Mouse (Mus musculus) CH12.LX (cell line): Measurements from ENCODE around the gene Btbd2.

ENCODE experiments used
- CHD1 ChIP-seq: IDR thresholded peaks from 2 replicates; pipeline ENCODE4 v1.6.1; 2012; ENCODE audit warnings: low read depth, low read length, improper control_type of control experiment, inconsistent platforms
- CTCF ChIP-seq, 2 experiments: IDR thresholded peaks in 1 of 2; conservative IDR thresholded peaks in 1 of 2; 2 replicates each; pipeline ENCODE4 v1.5.1; 2011 to 2012; ENCODE audit warnings: low read depth in 2 of 2, low read length in 2 of 2, improper control_type of control experiment in 1 of 2, inconsistent platforms in 1 of 2, mild to moderate bottlenecking in 1 of 2, moderate library complexity in 1 of 2
- EP300 ChIP-seq: IDR thresholded peaks from 2 replicates; pipeline ENCODE4 v1.6.1; 2011; ENCODE audit warnings: low read length, improper control_type of control experiment
- HCFC1 ChIP-seq: IDR thresholded peaks from 2 replicates; pipeline ENCODE4 v1.6.1; 2012; ENCODE audit warnings: low read depth, mild to moderate bottlenecking, inconsistent platforms, low read length, improper control_type of control experiment
- POLR2AphosphoS2 ChIP-seq: IDR thresholded peaks from 2 replicates; pipeline ENCODE4 v1.6.1; 2011; ENCODE audit warnings: low read depth, low read length, improper control_type of control experiment
- TBP ChIP-seq: conservative IDR thresholded peaks from 2 replicates; pipeline ENCODE4 v1.6.1; 2011; ENCODE audit warnings: low read depth, low read length, improper control_type of control experiment
- USF1 ChIP-seq: IDR thresholded peaks from 2 replicates; pipeline ENCODE4 v1.6.1; 2014; ENCODE audit warnings: low read depth, mild to moderate bottlenecking, inconsistent platforms, low read length, improper control_type of control experiment

GRCm38 (mm10) chr10:80683647-80684046 lies 26.8 kb upstream of the Btbd2 start:
- TF ChIP-seq CTCF (conservative IDR thresholded peaks at IDR 0.05 in 1 of 2, IDR thresholded peaks at IDR 0.05 in 1 of 2; ENCODE audit: low read depth in 2 of 2, low read length in 2 of 2) (no peak), USF1 (no peak), CHD1 (no peak), EP300 (no peak), HCFC1 (no peak), POLR2AphosphoS2 (no peak), TBP (no peak)
